16 mouse cellular contexts compared by ENCODE assay signal in genomic region chr14:84263936-84264335, GRCm38 (mm10).
"Had no signal": no experiment of that assay in that cellular context is flagged by ENCODE, and none has a peak within 500 bp of the region (broad histone marks: within the 10 kb centered on the region; RNA-seq: fewer than 3 reads in every experiment).

No protein-coding gene starts in this region.

- DNase-seq: heart, postnatal 10 days; heart, postnatal 14 days; heart, postnatal 36 days; heart, postnatal 4 days; kidney, adult 11 months; kidney, adult 18-20 months; kidney, adult 2 months; kidney, adult 8-10 months; kidney, adult 9 months; kidney, postnatal 10 days; kidney, postnatal 14 days; kidney, postnatal 25 days; kidney, postnatal 36 days; kidney, postnatal 4 days; layer of hippocampus, adult 9-11 months; layer of hippocampus, postnatal 36 days had no signal
